Mouse (Mus musculus) C2C12 (cell line): Measurements from ENCODE around the gene Cercam. TPM values are rescaled to one million over a fixed set of nuclear protein-coding genes. Genes with fewer than 3 reads are reported as not detected.

Source experiments
- H3K27me3 ChIP-seq: one replicate; pipeline ENCODE4 v1.6.1; 2011; ENCODE audit not compliant: control insufficient read depth, insufficient read depth, insufficient read length
- H3K36me3 ChIP-seq: one replicate; pipeline ENCODE4 v1.6.1; 2011; ENCODE audit not compliant: control insufficient read depth, insufficient read depth
- H3K4me3 ChIP-seq: one replicate; pipeline ENCODE4 v1.5.1; 2011; ENCODE audit warnings: mild to moderate bottlenecking, control low read depth; ENCODE audit not compliant: poor library complexity, insufficient read depth, severe bottlenecking
- H3K79me2 ChIP-seq: one replicate; pipeline ENCODE4 v1.6.1; 2011; ENCODE audit not compliant: control insufficient read depth, insufficient read depth
- H3K79me3 ChIP-seq: one replicate; pipeline ENCODE4 v1.6.1; 2011; ENCODE audit warnings: low read depth, control low read depth
- H3ac ChIP-seq: one replicate; pipeline ENCODE3; 2011; ENCODE audit warnings: low read depth; ENCODE audit not compliant: control insufficient read depth, insufficient read length
- CEBPB ChIP-seq: IDR thresholded peaks from one replicate; pipeline ENCODE4 v1.6.1; 2011; ENCODE audit warnings: low read depth, mild to moderate bottlenecking, control low read depth, moderate library complexity
- CTCF ChIP-seq: IDR thresholded peaks from one replicate; pipeline ENCODE4 v1.5.1; 2011; ENCODE audit not compliant: control insufficient read depth, insufficient read depth, insufficient read length
- FOSL1 ChIP-seq: IDR thresholded peaks from one replicate; pipeline ENCODE4 v1.8.0; 2011; ENCODE audit warnings: mild to moderate bottlenecking, low read length; ENCODE audit not compliant: poor library complexity, insufficient read depth, severe bottlenecking
- MAX ChIP-seq: IDR thresholded peaks from one replicate; pipeline ENCODE4 v1.6.1; 2011; ENCODE audit warnings: mild to moderate bottlenecking, control low read depth
- MYOD1 ChIP-seq: IDR thresholded peaks from one replicate; pipeline ENCODE4 v1.6.1; 2011; ENCODE audit warnings: low read depth; ENCODE audit not compliant: control insufficient read depth, insufficient read length
- MYOG ChIP-seq: IDR thresholded peaks from one replicate; pipeline ENCODE4 v1.6.1; 2011; ENCODE audit not compliant: control insufficient read depth, insufficient read length; ENCODE audit errors: extremely low read depth
- USF1 ChIP-seq: IDR thresholded peaks from one replicate; pipeline ENCODE4 v1.6.1; 2011; ENCODE audit warnings: low read depth, mild to moderate bottlenecking, control low read depth, moderate library complexity
- polyA plus RNA-seq: library from polyadenylated mRNA; unstranded; fragments of >200 nt; fragmentation: generic; extraction: Trizol; gene quantifications from one replicate; pipeline ENCODE4 v1.2.1, GENCODE M21; 2012; ENCODE audit warnings: missing spikeins

Cercam gene
- polyA plus RNA-seq, 1 experiment = 3.3 TPM

- Histone ChIP-seq H3ac (peak overlapping the region; percentile 95), H3K79me2 (peaks cover 54% of the 10 kb centered on the region), H3K36me3 (peaks cover 3% of the 10 kb centered on the region), H3K79me3 (peaks cover 39% of the 10 kb centered on the region), H3K27me3 (no peaks in the 10 kb centered on the region), H3K4me3 (peak overlapping the region; percentile 99)
- TF ChIP-seq CTCF (no peak), MYOD1 (no peak), FOSL1 (no peak), MAX (no peak), CEBPB (no peak), MYOG (no peak)
These were observed 41.3 kb upstream of the Cercam start for GRCm38 (mm10) chr2:29827709-29828024.

- Histone ChIP-seq H3K36me3 (peaks cover 27% of the 10 kb centered on the region), H3ac (no peak overlapping the region), H3K27me3 (no peaks in the 10 kb centered on the region), H3K4me3 (no peak overlapping the region), H3K79me2 (peaks cover 54% of the 10 kb centered on the region), H3K79me3 (peaks cover 39% of the 10 kb centered on the region)
- no peak for TF ChIP-seq MAX
- no peak for TF ChIP-seq MYOD1
- TF ChIP-seq CTCF = no peak
- TF ChIP-seq MYOG = no peak
- TF ChIP-seq CEBPB = no peak
- no peak for TF ChIP-seq USF1
- no peak for TF ChIP-seq FOSL1
These were observed 37.9 kb upstream of the Cercam start for GRCm38 (mm10) chr2:29831106-29831505.

DNA sequence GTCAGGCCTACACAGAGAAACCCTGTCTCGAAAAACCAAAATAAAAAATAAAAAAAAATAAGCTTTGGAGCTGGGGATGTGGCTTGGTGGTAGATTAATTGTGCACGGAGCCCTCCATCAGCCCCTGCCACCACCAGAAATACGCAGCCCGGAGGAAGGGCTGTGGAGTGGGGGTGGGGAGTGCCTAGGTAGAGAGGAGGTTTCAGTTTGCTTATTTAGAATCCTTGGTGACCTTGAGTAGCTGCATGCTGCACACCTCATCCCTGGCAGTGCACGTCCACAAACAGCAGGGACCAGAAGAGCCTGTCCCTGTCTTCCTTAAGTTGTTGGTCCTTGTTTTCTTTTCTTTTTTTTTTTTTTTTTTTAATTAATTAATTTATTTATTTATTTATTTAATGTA is 35.2 kb upstream of the Cercam start:
- no peaks in the 10 kb centered on the region for H3K27me3 ChIP-seq
- no peak overlapping the region for H3ac ChIP-seq
- H3K4me3 ChIP-seq = no peak overlapping the region
- peaks cover 24% of the 10 kb centered on the region for H3K79me3 ChIP-seq
- TF ChIP-seq FOSL1 = no peak
- TF ChIP-seq USF1 = no peak
- H3K79me2 ChIP-seq = peaks cover 37% of the 10 kb centered on the region
- H3K36me3 ChIP-seq = peaks cover 38% of the 10 kb centered on the region

DNA sequence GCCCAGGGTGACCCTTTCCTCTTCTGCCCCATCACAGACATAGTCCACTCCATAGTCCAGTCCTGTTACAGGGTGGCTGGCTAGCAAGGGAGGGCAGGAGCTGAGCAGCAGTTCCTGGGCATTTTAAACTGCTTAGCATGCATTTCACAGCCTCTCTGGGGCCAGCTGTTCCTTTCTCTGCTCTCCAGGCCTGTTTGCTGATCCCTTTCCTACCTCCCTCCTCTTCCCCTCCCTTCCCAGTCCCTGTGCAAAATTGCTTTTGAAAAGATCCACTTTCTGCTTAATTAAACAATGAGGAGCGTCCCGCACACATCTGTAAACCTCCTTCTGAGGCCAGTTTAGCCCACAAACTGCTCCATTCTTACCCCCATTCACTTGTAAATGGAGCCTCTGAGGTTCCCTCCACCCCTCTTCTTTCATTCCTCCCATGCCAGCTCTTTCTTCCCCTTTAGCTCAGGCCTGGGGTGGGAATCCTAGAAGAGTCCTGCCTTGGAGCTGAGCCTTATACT is 33.5 kb upstream of the Cercam start:
- H3K4me3 ChIP-seq = no peak overlapping the region
- no peaks in the 10 kb centered on the region for H3K27me3 ChIP-seq
- no peak for TF ChIP-seq MYOD1
- no peak for TF ChIP-seq USF1
- TF ChIP-seq MYOG = no peak
- no peak for TF ChIP-seq FOSL1
- TF ChIP-seq MAX = no peak
- no peak for TF ChIP-seq CEBPB
- TF ChIP-seq CTCF = no peak
- H3K79me2 ChIP-seq = peaks cover 20% of the 10 kb centered on the region
- H3K36me3 ChIP-seq = peaks cover 41% of the 10 kb centered on the region
- H3K79me3 ChIP-seq = peaks cover 11% of the 10 kb centered on the region
- H3ac ChIP-seq = no peak overlapping the region

GRCm38 (mm10) chr2:29839460-29839859 is 29.5 kb upstream of the Cercam start:
- Histone ChIP-seq H3K79me2 (no peaks in the 10 kb centered on the region), H3ac (no peak overlapping the region), H3K27me3 (no peaks in the 10 kb centered on the region), H3K4me3 (no peak overlapping the region), H3K79me3 (no peaks in the 10 kb centered on the region), H3K36me3 (peaks cover 45% of the 10 kb centered on the region)
- TF ChIP-seq MYOD1 (no peak), CEBPB (no peak), MAX (no peak), MYOG (no peak), FOSL1 (no peak), CTCF (no peak), USF1 (no peak)

DNA sequence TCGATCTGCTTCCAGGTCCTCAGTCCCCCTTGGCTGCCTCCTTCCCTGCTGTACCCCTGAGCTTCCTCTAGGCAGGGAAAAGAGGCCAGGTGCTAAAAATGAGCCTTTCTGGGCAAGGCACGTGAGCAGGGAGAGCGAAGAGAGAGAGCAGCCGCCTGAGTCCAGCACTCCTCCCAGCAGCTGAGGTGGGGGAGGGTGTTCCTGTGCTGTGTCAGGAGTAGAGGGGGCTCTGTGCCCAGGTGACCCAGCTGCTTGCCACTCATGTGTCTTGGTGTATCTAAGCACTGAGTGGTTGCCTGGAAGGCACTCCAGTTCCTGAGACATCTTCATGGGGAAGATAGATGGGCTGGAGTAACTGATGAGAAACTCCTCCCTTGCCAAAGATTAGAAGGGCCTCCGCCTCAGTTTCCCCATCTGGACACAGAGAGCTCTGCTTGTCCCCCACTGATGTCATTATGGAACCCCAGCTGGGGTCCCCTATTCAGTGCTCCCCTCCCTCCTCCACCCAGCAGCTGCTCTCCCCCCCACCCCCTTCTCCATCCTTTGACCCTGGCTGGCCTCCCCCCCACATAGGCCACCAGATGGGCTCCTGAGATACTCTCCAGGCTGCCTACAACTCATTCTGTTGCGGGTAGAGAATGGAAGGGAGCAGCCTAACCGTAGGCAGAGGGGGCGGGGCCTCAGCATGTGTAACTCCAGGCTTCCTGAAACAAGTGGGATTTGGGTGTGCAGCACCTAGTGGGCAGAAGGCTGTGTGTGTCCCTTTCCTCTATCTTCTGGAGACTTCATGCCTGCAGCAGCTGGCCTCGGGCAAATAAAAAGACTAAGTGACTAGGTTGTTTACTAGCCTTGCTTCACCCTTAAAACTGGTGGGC is 25.5 kb upstream of the Cercam start:
- Histone ChIP-seq H3K36me3 (peaks cover 26% of the 10 kb centered on the region), H3K79me2 (no peaks in the 10 kb centered on the region), H3K79me3 (no peaks in the 10 kb centered on the region), H3K27me3 (no peaks in the 10 kb centered on the region), H3ac (no peak overlapping the region), H3K4me3 (no peak overlapping the region)
- no peak for TF ChIP-seq MYOD1
- TF ChIP-seq MAX = no peak
- TF ChIP-seq USF1 = no peak
- TF ChIP-seq CEBPB = no peak
